Mouse (Mus musculus) spleen, embryonic (tissue): ENCODE data around the gene Bag1.

Source experiments
- CTCF ChIA-PET: fragments of 350-600 bp; sonication (Branson Sonifier 250); formaldehyde crosslinking; loops from one replicate; lab custom pipeline; 2022; lab: Charles Lee

Gene Bag1

GRCm38 (mm10) chr4:40889252-40889651 is 58.8 kb downstream of the Bag1 start:
- CTCF ChIA-PET = no interaction called here

- CTCF ChIA-PET = no interaction called here
Observed at GRCm38 (mm10) chr4:40888839-40889238, 59.3 kb downstream of the Bag1 start.
